Mouse (Mus musculus): ENCODE measurements at regions not wholly inside any gene's neighbourhood (a gene's known extent, or its start where the extent isn't known, plus 50 kb on each side); places are given as distances from the start of the nearest gene placed in this dataset.

DNA sequence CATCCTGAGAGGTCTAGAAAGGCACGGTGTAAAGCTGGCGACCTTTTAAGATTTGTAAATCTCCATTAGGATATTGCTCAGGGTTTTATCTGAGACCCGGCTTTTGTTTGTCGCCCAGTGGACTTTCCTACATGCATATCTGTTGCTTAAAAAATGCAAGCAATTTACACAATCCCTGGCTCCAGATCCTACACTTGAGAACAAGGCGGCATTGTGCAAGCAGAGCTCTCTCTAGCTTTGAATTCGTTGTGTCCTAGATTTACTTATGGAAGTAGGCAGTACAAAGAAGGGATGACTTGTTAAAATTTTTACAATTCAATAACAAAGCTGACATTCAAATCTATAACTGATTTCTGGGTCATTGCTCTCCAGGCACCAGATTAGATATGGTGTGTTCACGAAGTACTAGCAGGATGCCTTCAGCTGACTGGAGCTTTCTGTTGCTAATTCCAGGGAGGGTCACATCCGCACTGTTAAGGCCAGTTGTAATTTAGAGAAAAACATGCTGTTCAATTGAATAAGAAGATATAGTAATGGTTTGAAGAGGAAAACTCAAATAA, 62.2 kb upstream of the Teddm2 start:
- no peak for ATAC-seq (replicated peaks; ENCODE audit: low FRiP score)
- Histone ChIP-seq H3K4me1 (replicated peaks; ENCODE audit: control insufficient read depth, insufficient read depth, low read length) (no peaks in the 10 kb centered on the region), H3K9me3 (ENCODE audit: control insufficient read depth, low read length) (no peaks in the 10 kb centered on the region), H3K9ac (ENCODE audit: low read depth, low read length) (no peak overlapping the region), H3K36me3 (ENCODE audit: control insufficient read depth, insufficient read depth, low read length) (no peaks in the 10 kb centered on the region), H3K27me3 (replicated peaks; ENCODE audit: control insufficient read depth, insufficient read depth, low read length) (no peaks in the 10 kb centered on the region), H3K27ac (ENCODE audit: low read depth, low read length) (no peak overlapping the region), H3K4me2 (no peak overlapping the region), H3K4me3 (ENCODE audit: low read depth, low read length) (no peak overlapping the region)
- DNase-seq (ENCODE audit: low spot score) = no peak
- WGBS = 67% methylated on average over 8 of the region's 8 CpGs

DNA sequence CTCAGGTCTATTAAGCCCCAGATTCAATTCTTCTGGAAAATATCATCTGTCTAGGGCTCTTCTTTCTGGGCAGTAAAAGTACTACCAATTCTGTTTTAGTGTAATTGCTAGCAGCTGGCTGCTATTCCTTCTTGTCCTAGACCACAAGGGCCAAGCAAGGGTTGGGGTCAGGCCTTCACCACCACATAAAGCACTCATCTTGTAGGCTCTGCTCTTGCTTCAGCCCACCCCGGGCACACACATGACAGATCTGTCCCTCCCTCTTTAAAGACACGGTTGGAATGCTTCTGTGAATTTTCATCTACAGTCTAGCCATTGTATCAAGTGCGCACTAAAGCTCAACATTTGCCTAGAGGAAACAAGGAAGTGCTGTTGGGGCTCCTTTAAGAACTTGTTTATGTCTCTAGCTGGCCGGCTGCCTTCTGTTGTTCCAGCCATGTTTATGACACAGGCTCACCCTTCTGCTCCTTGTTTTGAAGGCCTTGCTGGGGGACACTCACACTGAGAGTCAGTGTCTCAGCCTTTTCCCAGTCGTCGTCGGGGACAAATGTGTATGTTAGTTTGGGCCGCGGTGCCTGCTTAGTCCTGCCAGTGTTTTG, 63.8 kb upstream of the Teddm2 start:
- H3K4me3 ChIP-seq (ENCODE audit: low read depth, low read length) = no peak overlapping the region
- DNase-seq (ENCODE audit: low spot score) (no peak), ATAC-seq (replicated peaks; ENCODE audit: low FRiP score) (no peak)
- WGBS = 65% methylated on average over 9 of the region's 9 CpGs
- no peaks in the 10 kb centered on the region for H3K4me1 ChIP-seq (replicated peaks; ENCODE audit: control insufficient read depth, insufficient read depth, low read length)
- H3K9ac ChIP-seq (ENCODE audit: low read depth, low read length) = no peak overlapping the region
- H3K27ac ChIP-seq (ENCODE audit: low read depth, low read length) = no peak overlapping the region
- no peaks in the 10 kb centered on the region for H3K27me3 ChIP-seq (replicated peaks; ENCODE audit: control insufficient read depth, insufficient read depth, low read length)
- no peaks in the 10 kb centered on the region for H3K9me3 ChIP-seq (ENCODE audit: control insufficient read depth, low read length)
- no peak overlapping the region for H3K4me2 ChIP-seq
- no peaks in the 10 kb centered on the region for H3K36me3 ChIP-seq (ENCODE audit: control insufficient read depth, insufficient read depth, low read length)

DNA sequence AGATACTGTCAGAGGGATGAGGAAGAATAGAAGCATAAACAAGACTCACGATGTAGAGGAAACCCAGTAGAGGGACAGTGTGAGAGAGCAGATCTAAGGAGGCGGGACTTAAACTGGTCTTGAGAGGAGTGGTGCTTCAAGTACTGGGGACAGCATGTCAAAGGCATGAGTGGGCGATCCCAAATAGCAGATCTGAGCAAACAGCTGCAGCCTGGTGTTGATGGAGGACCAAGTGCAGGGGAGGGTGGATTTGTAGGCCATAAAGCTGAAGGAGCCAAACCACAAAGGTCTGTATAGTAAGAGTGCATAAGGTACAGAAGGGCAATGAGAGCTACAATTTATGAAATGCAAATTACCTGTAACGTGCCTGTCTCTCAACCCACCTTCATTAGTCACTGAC, 69.4 kb upstream of the Teddm2 start:
- Histone ChIP-seq H3K4me1 (replicated peaks; ENCODE audit: control insufficient read depth, insufficient read depth, low read length) (no peaks in the 10 kb centered on the region), H3K27me3 (replicated peaks; ENCODE audit: control insufficient read depth, insufficient read depth, low read length) (no peaks in the 10 kb centered on the region), H3K36me3 (ENCODE audit: control insufficient read depth, insufficient read depth, low read length) (no peaks in the 10 kb centered on the region), H3K27ac (ENCODE audit: low read depth, low read length) (no peak overlapping the region), H3K4me2 (no peak overlapping the region), H3K9ac (ENCODE audit: low read depth, low read length) (no peak overlapping the region), H3K9me3 (ENCODE audit: control insufficient read depth, low read length) (no peaks in the 10 kb centered on the region), H3K4me3 (ENCODE audit: low read depth, low read length) (no peak overlapping the region)
- 76% methylated on average over 4 of the region's 4 CpGs for WGBS
- DNase-seq (ENCODE audit: low spot score) (no peak), ATAC-seq (replicated peaks; ENCODE audit: low FRiP score) (no peak)

DNA sequence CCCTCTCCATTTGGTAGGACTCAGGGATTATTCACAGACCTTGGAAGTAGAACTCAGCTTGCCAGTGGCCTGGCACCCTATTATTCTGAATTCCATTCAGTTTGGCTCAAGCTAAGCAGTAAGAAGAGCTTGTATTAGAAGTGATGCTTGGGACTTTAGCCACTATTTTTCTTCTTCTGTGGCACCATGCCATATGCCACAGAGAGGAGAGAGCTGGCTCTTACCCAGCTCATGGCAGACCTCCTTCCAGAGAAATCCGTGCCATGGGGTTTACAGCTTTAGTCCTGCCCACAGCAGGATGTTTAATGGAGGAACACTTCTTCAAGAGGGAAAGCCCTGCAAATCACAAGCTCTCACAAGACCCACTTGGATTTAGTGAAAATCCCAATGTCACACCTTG, 74.3 kb upstream of the Teddm2 start:
- no peaks in the 10 kb centered on the region for H3K27me3 ChIP-seq (replicated peaks; ENCODE audit: control insufficient read depth, insufficient read depth, low read length)
- DNase-seq (ENCODE audit: low spot score) (no peak), ATAC-seq (replicated peaks; ENCODE audit: low FRiP score) (no peak)
- no peak overlapping the region for H3K9ac ChIP-seq (ENCODE audit: low read depth, low read length)
- H3K9me3 ChIP-seq (ENCODE audit: control insufficient read depth, low read length) = no peaks in the 10 kb centered on the region
- H3K4me1 ChIP-seq (replicated peaks; ENCODE audit: control insufficient read depth, insufficient read depth, low read length) = no peaks in the 10 kb centered on the region
- no peaks in the 10 kb centered on the region for H3K36me3 ChIP-seq (ENCODE audit: control insufficient read depth, insufficient read depth, low read length)
- H3K27ac ChIP-seq (ENCODE audit: low read depth, low read length) = no peak overlapping the region
- H3K4me3 ChIP-seq (ENCODE audit: low read depth, low read length) = no peak overlapping the region
- WGBS = 74% methylated on average over 1 of the region's 1 CpGs
- H3K4me2 ChIP-seq = no peak overlapping the region

DNA sequence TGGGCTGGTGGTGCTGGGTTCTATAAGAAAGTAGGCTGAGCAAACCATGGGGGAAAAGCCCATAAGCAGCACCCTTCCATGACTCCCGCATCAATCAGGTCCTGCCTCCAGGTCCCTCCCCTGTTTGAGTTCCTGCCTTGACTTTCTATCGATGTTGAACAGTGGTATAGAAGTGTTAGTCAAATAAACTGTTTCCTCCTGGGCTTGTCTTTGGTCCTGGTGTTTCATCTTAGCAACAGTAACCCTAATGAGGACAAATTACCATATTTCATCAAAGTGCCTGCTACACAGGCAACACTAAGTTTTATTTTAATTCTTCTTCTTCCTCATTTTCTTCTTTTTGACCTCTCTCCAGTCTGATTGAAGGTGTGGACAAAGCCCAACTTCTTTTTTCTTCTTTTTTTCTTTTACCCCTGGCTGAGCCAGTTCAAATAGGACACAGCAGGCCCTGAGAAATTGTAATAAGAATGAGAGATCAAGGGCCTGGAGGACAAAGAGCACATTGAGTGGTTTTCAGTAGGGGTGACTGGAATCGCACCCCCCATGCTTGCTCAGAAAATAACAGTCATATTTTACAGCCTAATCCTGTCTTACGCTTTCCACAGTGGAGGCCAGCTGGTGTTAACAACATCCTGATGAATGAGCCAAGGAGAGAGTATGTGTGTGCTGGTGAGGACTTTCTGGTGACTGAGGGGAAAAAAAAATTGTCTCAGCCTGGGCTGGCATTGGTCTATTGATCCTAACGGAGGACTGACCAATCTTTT, 78.1 kb upstream of the Teddm2 start:
- DNase-seq (ENCODE audit: low spot score) (no peak), ATAC-seq (replicated peaks; ENCODE audit: low FRiP score) (no peak)
- Histone ChIP-seq H3K4me3 (ENCODE audit: low read depth, low read length) (no peak overlapping the region), H3K4me1 (replicated peaks; ENCODE audit: control insufficient read depth, insufficient read depth, low read length) (peaks cover 4% of the 10 kb centered on the region; the same call in 1 of the 2 replicates), H3K4me2 (no peak overlapping the region), H3K27me3 (replicated peaks; ENCODE audit: control insufficient read depth, insufficient read depth, low read length) (no peaks in the 10 kb centered on the region), H3K27ac (ENCODE audit: low read depth, low read length) (no peak overlapping the region), H3K36me3 (ENCODE audit: control insufficient read depth, insufficient read depth, low read length) (no peaks in the 10 kb centered on the region), H3K9ac (ENCODE audit: low read depth, low read length) (no peak overlapping the region), H3K9me3 (ENCODE audit: control insufficient read depth, low read length) (no peaks in the 10 kb centered on the region)
- 82% methylated on average over 5 of the region's 5 CpGs for WGBS

DNA sequence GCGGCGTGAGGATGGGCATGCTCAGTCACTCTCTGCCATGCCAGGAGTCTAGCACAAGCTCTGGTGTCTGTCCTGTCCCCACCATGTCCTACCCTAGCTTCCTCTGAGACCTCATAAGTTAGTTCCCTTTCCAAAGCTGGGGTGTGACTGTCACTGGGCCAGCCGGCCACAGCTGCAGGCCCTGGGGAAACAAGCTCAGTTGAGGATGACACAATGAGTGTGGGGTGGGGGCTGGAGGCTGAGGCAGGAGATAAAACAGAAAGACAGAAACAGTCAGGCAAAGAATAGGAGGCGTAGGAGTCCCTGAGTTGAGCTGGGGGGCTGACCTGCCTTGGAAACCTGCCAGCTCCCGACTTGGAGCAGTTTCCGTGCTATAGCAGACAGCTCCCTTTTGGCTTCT, 80.9 kb upstream of the Teddm2 start:
- no peaks in the 10 kb centered on the region for H3K36me3 ChIP-seq (ENCODE audit: control insufficient read depth, insufficient read depth, low read length)
- H3K4me3 ChIP-seq (ENCODE audit: low read depth, low read length) = no peak overlapping the region
- no peak overlapping the region for H3K27ac ChIP-seq (ENCODE audit: low read depth, low read length)
- no peak overlapping the region for H3K9ac ChIP-seq (ENCODE audit: low read depth, low read length)
- H3K4me1 ChIP-seq (replicated peaks; ENCODE audit: control insufficient read depth, insufficient read depth, low read length) = peaks cover 4% of the 10 kb centered on the region; the same call in 1 of the 2 replicates
- no peak for ATAC-seq (replicated peaks; ENCODE audit: low FRiP score)
- no peak for DNase-seq (ENCODE audit: low spot score)
- no peaks in the 10 kb centered on the region for H3K27me3 ChIP-seq (replicated peaks; ENCODE audit: control insufficient read depth, insufficient read depth, low read length)
- 61% methylated on average over 6 of the region's 6 CpGs for WGBS
- H3K9me3 ChIP-seq (ENCODE audit: control insufficient read depth, low read length) = no peaks in the 10 kb centered on the region
- no peak overlapping the region for H3K4me2 ChIP-seq

DNA sequence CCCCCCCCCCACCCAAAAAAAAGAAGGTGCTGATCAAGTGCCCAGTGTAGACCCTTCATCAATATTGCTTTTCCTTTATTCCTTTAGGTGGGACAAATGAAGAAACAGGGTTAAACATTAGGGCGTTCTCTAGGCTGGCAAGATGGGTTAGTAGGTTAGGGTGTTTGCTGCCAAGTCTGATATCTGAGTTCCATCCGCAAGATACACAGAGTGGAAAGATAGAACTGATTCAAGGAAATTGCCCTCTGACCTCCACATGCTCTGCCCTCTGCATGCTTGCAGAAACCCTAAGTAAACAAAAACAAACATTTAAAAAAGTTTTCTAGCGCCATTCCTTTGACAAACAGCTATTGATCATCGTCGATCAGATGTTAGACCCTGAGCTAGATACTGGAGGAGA, 85.6 kb upstream of the Teddm2 start:
- no peak overlapping the region for H3K4me3 ChIP-seq (ENCODE audit: low read depth, low read length)
- no peak overlapping the region for H3K9ac ChIP-seq (ENCODE audit: low read depth, low read length)
- no peaks in the 10 kb centered on the region for H3K9me3 ChIP-seq (ENCODE audit: control insufficient read depth, low read length)
- no peak overlapping the region for H3K4me2 ChIP-seq
- ATAC-seq (replicated peaks; ENCODE audit: low FRiP score) (no peak), DNase-seq (ENCODE audit: low spot score) (no peak)
- peaks cover 4% of the 10 kb centered on the region; the same call in 1 of the 2 replicates for H3K4me1 ChIP-seq (replicated peaks; ENCODE audit: control insufficient read depth, insufficient read depth, low read length)
- no peaks in the 10 kb centered on the region for H3K27me3 ChIP-seq (replicated peaks; ENCODE audit: control insufficient read depth, insufficient read depth, low read length)
- WGBS = 74% methylated on average over 5 of the region's 5 CpGs
- no peaks in the 10 kb centered on the region for H3K36me3 ChIP-seq (ENCODE audit: control insufficient read depth, insufficient read depth, low read length)
- H3K27ac ChIP-seq (ENCODE audit: low read depth, low read length) = no peak overlapping the region

DNA sequence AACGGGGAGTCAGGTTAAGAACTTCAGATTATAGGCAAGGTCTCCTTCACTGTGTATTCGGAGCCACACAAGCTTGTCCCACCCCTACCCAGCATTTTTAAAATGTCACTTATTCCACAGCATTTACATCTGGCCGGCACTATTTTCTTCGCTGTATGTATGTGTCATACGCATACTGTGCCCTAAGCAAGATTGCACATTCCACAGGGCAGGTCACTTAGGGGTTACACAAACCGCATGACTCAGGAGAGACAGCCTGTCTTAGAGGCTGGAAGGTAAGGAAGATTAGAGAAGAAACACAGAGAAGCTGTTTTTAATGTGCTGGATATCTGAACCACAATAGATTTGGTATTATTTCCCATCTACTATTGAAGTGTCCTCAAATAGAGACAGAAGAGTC, 86.6 kb upstream of the Teddm2 start:
- ATAC-seq (replicated peaks; ENCODE audit: low FRiP score) = no peak
- Histone ChIP-seq H3K9ac (ENCODE audit: low read depth, low read length) (no peak overlapping the region), H3K27ac (ENCODE audit: low read depth, low read length) (no peak overlapping the region), H3K4me3 (ENCODE audit: low read depth, low read length) (no peak overlapping the region), H3K9me3 (ENCODE audit: control insufficient read depth, low read length) (no peaks in the 10 kb centered on the region), H3K27me3 (replicated peaks; ENCODE audit: control insufficient read depth, insufficient read depth, low read length) (no peaks in the 10 kb centered on the region), H3K4me2 (no peak overlapping the region), H3K36me3 (ENCODE audit: control insufficient read depth, insufficient read depth, low read length) (no peaks in the 10 kb centered on the region), H3K4me1 (replicated peaks; ENCODE audit: control insufficient read depth, insufficient read depth, low read length) (no peaks in the 10 kb centered on the region)
- DNase-seq (ENCODE audit: low spot score) = no peak
- 67% methylated on average over 6 of the region's 6 CpGs for WGBS

DNA sequence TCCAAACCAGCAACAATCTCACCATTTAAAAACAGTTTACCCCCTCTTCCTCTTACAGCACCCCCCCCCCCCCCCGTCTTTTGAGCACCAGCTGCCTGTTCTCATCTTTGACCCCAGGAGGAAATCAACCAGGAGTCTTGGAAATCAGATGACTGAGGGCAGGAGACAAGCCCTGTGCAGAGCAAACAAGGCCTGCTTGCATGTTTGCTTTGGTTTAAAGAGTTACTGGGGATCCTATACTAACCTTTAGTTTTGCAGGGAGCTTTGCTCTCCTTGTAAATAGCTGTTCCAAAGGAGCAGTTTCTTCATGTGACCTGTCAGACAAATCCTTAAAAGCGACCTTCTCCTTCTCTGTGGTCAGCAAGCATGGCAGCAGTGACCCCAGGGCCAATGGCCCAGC, 88.3 kb upstream of the Teddm2 start:
- no peaks in the 10 kb centered on the region for H3K9me3 ChIP-seq (ENCODE audit: control insufficient read depth, low read length)
- no peaks in the 10 kb centered on the region for H3K27me3 ChIP-seq (replicated peaks; ENCODE audit: control insufficient read depth, insufficient read depth, low read length)
- no peaks in the 10 kb centered on the region for H3K4me1 ChIP-seq (replicated peaks; ENCODE audit: control insufficient read depth, insufficient read depth, low read length)
- no peak overlapping the region for H3K4me3 ChIP-seq (ENCODE audit: low read depth, low read length)
- ATAC-seq (replicated peaks; ENCODE audit: low FRiP score) (no peak), DNase-seq (ENCODE audit: low spot score) (no peak)
- H3K4me2 ChIP-seq = no peak overlapping the region
- no peak overlapping the region for H3K9ac ChIP-seq (ENCODE audit: low read depth, low read length)
- H3K36me3 ChIP-seq (ENCODE audit: control insufficient read depth, insufficient read depth, low read length) = no peaks in the 10 kb centered on the region
- WGBS = 60% methylated on average over 2 of the region's 2 CpGs
- peak overlapping the region; percentile 7; the same call in 1 of the 2 replicates for H3K27ac ChIP-seq (ENCODE audit: low read depth, low read length)
